Mouse (Mus musculus): ENCODE data around the gene Orc1.

The Orc1 gene

DNA sequence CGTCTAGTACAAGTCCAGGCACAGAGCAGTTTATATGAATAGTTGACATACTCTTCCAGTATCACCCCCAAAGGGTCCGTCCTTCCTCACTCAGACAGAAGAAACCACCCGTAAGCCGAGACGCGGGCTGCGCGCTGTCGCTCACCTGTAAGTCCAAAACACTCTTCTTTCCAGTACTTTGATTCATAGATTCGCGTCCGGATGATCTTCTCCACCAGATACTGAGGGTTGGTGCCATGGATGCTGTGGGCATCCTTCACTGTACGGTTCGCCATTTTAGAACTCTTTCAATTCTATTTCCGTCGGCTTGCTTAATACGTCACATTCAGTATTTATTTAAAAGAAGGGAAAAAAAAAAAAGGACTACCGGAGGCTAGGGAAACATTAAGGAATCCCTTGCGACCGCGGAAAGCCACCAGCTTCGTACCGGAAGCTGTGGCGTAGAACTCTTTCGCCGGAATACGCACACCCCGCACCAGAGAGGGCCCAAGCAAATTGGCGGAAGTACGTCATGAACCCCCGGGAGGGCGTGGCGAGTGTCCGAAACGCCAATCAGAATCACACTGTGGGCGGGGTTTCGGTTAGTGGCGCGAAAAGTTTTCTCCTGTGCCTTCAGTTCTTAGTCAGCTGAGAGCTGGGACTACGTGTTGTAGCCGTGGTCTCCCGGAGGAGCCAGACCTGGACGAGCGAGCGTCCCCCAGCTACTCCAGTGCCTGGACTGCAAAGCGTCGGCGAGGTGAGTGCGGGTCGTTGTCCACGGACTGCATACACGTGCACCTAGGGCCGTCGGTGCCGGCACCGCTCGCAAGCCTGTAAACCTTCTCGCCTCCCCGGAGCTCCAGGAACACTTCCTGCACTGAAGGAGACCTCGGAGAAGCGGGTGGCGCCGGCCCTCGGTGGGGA lies at the start of gene Orc1, which contains the start of gene Prpf38a:
Orc1 (plus strand) TSS at position 584 of the 903 bp plus-strand sequence.
Prpf38a (minus strand) TSS at position 497 of the 903 bp plus-strand sequence.
- peak; percentile 98 for DNase-seq (ENCODE audit: low read depth, low spot score)

DNA sequence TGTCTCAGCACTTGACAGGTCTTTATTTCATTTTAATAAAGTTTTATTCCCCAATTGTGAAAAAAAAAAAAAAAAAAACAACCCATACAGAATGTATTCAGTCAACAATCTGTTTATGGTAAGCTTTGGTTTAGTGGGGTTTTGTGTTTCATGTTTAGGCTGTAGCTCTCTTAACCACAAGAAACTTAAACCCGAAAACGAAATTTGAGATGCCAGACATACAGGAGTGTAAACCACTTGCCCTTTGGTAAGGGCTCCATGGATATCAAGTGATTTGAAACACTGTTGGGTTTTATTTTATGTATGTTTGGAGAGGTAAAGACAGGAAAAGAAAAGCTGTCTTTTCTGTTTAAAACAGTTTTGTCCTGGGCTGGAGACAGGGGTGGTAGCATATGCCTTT lies 39.5 kb upstream of the Orc1 start:
- no peak for DNase-seq (ENCODE audit: low read depth, low spot score)

DNA sequence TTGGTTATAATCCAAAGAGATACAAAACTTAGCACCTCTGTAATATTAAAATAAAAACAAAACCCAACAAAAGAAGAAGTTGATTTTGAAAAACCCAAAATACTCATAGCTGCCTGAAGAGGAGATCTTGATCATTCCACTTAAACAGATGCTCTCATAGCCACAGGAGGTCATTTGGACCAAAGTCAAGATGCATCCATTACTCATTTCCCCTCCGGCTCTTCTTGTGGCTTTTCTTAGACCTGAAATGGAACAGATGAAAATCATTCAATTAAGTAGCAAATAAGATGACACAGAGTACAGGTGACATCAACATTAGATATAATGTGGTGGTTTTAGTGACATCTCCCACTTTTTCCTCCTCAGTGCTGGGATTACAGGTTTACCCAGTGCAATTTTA lies 14.2 kb upstream of the Orc1 start:
- DNase-seq (ENCODE audit: low read depth, low spot score): no peak

DNA sequence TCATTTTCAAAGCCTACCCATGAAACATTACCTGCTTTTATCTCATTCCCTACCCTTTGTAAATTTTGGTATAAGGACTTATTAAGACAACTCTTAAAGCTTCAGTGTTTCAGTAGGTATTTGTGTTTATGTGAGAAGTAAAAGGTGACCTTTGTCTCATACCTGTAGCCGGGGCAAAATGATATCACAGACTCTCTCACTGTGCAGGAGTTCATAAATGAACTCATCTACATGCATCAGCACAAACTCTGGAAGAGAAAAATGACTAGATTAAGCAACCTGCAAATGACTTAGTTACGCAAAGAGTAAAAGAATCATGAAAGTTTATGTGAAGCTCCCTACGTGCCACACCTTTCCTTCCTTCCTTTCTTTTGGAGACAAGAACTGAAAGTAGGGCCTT lies 6.6 kb upstream of the Orc1 start:
- DNase-seq (ENCODE audit: low read depth, low spot score): no peak

DNA sequence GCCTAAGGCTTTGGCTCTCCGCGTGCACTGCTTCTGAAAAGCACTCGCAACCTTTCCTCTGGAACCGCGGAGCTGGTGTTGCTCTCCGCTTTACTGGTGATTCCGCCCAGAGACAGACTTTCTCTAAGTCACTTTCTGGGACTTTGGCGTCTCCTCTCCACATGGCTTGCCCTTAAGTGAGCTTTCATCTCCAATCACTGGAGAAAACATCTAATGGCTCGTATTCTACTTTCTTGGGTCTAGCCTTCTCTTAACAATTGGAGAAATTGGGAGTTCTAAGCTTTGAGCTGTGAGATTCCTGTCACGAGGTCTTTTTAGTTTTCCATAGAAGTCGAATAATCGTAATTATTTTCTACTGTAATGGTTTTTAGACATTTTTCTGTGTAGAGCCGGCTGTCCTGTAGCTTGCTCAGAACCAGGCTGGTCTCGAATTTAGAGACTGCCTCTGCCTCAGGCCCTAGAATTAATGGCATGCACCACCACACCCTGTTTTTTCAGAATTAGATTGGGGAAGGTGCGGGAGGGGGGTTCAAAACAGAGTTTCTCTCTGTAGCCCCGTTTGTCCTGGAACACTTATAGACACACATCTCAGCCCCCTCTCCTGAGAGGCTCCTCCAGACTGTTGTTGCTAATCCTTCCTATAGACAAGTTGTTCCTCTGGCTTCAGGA lies 654 bp downstream of the Orc1 start:
- DNase-seq (ENCODE audit: low read depth, low spot score): no peak

DNA sequence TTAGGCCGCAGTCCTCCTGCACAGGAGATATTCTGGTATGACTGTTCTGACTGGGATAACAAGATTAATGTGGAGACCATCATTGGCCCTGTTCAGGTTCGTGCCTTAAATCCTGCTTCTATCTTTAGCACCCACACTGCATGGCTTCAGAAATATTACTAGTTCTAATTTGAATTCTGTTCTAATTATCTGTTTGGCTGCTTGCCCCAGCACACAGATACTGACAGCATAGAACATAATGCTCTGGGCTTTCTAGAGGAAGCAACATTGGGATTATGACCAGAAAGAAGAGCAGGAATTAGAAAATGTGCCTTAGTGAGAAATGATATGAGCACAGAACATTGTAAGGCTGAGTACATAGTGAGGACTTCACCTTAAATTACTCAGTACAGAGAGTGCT lies 14.2 kb downstream of the Orc1 start:
- DNase-seq (ENCODE audit: low read depth, low spot score): no peak

DNA sequence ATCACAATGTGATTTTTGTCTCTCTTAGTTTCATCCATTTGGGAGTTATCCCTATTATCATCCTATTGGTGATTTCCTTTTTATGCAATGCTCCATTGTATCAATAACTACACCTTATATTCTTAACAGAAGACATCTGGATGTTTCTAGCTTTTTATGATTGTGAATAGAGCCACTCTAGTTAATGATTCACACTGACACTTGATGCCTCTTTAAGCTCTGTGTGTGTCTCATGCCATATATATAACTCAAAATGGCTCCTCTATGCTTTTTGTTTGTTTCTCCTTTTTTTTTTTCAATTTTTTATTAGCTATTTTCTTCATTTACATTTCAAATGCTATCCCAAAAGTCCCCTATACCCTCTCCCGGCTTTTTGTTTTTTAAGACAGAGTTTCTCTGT lies 16.6 kb downstream of the Orc1 start:
- DNase-seq (ENCODE audit: low read depth, low spot score): no peak

DNA sequence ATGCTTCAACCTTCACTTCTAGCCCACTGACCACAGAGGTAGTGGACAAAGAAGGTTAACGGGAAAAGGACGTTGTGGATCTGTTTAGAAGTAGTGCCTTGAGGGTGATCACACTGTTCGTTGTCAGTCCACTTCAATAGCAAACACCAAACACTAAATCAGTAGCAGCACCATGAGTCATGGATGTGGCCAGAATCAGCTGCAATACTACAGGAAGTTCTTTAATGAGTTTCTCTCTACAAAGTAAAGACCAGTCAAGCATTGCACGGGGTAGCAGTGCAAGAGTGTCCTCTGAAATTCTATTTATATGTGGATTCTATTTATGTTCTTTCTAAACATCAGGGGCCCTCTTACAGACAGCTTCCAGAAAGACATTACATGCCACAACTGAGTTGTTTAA lies 19.1 kb downstream of the Orc1 start:
- no peak for DNase-seq (ENCODE audit: low read depth, low spot score)

DNA sequence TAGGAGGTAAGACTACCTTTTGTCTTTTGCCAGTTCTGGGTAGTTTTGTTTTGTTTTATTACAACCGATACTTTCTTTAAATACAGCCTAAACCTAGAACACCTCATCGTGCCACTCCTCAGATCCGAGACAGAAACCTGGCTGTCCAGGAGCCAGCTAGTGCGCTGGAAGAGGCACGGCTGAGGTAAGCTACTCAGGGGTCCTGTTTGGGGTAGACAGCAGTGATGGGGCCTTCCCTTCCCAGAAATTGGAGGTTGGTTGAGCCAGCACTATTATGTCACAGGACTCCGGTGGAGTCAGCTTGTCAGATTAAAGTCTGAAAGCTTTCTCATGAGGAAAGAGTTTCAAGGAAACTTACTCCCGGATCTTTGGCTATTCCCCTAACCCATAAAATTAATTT lies 22.6 kb downstream of the Orc1 start:
- DNase-seq (ENCODE audit: low read depth, low spot score): no peak

DNA sequence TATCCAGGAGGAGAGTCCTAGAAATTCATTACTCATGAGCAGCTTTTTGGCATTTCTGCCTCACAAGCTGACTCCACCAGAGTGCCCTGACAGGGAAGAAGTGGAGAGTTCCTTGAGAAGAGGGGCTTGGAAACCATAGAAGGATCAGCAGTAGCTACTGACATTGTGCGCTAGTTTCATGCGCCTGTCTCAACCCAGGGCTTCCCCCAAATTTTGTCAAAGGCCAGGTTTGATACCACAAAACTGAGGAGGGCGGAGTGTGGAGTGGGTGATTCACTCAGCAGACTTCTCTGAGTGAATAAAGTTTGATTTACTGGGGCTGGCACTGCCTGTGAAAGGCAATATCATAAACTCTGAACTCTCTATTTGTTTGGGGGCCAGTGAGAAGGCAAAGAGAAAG lies 29.4 kb downstream of the Orc1 start:
- DNase-seq (ENCODE audit: low read depth, low spot score): no peak

DNA sequence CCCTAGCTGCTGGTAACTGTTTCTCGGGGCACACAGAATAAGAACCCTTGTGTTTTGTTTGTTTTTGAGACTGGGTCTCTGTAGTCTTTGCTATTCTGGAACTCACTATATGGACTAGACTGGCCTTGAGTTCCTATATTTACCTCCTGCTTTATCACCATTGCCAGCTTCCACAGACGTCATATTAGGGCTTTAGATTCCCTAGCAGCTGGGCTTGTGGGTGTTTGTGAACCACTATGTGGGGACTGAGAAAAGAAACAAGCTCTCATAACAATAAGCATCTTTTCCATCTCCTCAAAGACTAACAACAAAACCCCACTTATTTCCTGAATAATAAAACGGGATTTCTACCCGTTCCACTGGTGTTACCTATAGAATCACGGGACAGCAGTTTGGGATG lies 31.7 kb downstream of the Orc1 start:
- DNase-seq (ENCODE audit: low read depth, low spot score): no peak

DNA sequence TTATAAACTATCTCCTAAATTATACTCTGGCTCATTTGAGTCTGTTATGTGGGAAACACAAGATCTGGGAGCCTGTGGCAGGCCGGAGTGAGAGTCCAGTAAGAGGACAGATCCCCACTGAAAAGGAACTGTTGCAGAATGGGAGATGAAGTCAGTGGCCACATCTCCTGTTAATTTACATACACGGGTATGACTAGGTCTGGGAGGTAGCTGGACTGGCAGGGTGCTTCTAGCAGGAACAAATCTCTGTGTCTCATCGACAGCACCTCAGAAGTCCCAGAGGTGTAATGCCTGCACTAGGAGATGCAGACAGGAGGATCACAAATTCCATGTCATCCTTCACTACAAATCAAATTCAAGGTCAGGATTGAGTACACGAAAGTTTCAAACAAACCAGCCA lies 39.4 kb downstream of the Orc1 start:
- DNase-seq (ENCODE audit: low read depth, low spot score): no peak

DNA sequence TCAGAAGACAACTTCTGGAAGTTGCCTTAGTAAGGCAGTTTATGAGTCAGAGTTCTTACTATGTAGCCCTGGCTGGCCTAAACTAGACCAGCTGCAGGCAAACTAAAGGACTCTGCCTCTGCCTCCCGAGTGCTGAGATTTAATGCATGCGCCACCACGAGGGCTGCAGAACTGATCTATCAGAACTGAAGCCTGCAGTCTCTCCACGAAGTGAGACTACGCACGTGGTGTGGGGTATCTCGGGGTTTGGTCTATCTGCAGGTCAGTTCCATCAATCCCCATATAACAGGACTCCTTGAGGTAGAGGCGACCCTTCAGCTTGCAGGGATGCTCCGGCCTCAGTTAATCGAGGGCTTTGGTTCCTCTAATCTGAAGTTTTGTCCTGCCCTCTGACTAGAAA lies 39.9 kb downstream of the Orc1 start:
- no peak for DNase-seq (ENCODE audit: low read depth, low spot score)

DNA sequence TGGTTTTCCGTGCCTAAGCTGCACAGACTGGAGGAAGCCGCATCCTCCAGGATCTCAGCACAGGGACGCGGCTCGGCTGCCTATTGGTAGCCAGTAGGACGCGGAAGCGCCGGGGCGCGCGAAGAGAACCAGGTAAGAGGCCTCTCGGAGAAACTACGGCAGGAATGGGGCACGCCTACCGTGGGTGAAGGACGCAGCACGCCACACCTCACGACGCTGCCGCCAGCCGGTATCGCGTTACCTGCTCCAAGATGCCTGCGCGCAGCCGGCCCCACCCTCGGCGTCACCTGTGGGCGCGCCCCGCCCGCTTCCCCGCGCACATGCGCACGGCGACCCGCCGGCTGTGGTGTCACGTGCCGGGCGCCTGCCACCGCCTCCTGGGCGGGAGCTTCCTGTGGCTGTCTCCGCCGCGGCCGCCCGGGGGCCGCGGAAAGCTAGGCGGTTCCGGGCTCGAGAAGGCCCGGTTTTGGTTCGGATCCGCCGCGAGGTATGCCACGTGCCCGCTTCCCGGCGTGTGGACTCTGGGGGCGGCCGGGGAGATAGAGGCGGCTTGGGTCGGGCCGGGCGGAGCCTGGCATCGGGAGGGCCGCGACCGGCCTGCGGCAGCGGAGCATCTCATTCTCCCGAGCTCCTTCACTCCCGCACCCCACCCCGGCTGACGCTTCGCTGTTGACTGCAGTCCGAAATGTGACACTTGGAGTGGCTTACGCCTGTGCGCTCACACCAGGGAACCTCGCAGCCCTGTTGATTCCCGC lies 40.5 kb downstream of the Orc1 start, which contains the start of gene Cc2d1b:
Cc2d1b (plus strand) TSS at position 354 of the 755 bp plus-strand sequence.
- DNase-seq (ENCODE audit: low read depth, low spot score): peak; percentile 85

DNA sequence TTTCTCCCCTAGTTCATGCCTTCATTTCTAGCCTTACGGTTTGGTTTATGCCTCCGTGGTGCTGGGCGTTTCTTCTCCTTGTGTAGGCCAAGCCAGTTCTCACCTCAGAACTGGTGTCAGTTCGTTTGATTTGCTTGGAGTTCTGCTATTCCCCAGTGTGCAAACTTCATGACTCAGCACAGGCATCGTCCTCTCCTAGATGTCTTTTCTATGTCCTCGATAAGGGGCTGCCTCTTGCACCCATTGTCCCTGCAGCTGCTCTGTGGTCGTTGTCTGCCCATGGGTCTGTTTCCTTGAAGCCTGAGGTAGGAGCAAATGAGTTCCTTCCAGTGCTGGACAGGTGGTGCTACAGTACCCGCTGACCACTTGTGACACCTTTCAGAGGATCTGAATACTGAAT lies 41.3 kb downstream of the Orc1 start:
- no peak for DNase-seq (ENCODE audit: low read depth, low spot score)

DNA sequence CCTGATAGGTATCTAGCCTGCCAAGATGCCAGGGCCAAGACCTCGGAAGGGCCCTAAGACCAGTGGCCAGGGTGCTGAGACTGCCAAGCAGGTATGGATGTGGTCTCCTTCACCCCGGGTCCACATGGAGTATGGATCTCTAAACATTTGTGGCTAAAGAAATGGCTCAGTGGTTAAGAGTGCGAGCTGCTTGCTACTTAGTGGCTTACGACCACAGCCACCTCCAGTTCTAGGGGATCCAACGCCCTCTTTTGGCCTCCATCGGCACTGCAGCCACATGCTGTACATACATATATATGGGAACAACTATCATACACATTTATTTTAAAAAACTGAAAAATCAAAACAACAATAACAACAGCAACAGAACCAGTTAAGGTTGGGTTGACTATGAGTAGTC lies 42.3 kb downstream of the Orc1 start:
- no peak for DNase-seq (ENCODE audit: low read depth, low spot score)

DNA sequence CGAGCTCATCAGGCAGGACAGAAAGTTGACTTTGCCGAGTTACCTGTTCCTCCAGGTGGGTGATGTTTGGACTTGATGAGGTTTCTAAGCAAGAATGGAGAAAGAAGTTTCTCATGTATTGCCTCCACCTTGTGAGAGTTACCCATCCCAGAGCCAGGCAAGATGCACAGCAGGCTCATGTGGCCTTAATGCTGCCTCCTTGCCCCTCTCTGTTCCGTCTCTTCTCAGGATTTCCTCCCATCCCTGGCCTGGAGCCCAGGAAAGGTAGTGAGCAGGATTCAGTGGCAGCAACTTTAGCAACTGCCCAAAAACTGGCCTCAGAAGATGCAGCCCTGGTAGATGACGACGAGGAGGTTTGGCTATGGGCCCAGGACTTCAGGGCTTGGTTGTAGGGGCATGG lies 47.8 kb downstream of the Orc1 start:
- DNase-seq (ENCODE audit: low read depth, low spot score): no peak

DNA sequence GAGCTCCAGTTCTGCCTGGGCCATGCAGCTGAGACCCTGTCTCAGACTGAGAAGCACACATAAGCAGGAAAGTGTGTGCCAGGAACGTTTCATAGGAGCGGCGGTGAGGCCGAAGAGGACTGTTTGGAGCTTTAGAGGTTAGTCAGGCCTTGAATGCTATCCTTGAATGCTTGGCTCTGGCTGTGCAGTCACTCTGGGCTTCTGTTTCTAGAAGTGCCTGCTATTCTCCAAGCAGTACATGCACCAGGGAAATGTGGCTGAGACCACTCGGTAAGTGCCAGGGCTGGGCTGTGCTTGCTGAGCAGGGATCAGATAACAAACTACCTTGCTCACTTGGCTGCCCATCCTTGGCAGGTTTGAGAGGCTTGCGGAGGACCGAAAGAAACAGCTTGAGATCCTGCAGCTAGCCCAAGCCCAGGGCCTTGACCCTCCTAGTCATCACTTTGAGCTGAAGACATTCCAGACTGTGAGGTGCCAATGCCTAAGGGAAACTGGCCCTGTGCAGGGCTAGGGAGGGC lies 50.2 kb downstream of the Orc1 start:
- no peak for DNase-seq (ENCODE audit: low read depth, low spot score)

DNA sequence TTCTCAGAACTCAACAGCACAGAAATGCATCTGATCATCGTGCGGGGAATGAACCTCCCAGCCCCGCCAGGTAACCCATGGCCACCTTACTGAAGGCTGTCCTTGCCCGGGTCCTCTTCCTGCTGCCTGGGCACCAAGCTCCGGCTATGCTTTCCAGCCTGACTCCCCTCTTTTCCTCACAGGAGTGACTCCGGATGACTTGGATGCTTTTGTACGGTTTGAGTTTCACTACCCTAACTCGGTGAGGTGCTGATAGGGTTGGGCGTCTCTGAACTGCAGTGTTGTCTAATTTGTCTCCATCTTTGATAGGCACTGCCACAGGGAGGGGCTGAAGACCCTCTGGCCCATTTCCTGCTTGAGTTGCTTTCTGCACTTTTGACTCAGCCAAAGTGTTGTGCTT lies 50.9 kb downstream of the Orc1 start:
- no peak for DNase-seq (ENCODE audit: low read depth, low spot score)

DNA sequence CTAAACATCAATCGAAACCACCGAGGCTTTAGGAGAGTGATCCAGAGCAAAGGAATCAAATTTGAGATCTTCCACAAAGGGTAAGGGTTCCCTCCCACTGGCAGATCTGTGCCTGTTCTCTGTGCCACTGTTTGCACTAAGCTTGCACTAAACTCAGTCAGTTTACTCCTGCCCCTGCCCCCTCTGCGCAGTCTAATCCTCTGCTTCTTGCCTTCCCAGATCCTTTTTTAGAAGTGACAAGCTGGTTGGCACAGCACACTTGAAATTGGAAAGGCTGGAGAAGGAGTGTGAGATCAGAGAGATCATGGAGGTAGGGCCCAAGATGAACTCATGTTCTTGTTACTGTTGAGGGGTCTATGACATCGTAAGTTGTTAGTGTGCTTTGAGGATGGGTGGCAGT lies 52.4 kb downstream of the Orc1 start:
- no peak for DNase-seq (ENCODE audit: low read depth, low spot score)

DNA sequence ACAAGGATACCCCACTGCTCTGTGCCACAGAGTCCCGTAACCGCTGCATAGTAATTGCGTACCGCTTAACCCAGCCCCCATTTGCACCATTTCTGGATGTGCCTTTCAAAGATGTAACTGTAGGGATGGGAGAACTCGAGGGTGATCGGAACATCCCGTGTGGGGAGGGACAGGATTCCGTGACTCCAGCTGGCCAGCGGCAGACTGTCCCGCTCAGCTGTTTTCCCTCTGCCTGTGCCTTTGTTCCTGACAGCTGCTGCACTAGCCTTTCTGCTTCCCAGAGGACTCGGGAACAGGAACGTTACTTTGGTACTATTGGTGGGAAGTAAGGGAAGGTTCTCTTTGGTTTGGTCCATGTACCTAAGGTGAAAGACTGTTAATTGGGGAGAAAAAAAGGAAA lies 54.5 kb downstream of the Orc1 start:
- DNase-seq (ENCODE audit: low read depth, low spot score): no peak

DNA sequence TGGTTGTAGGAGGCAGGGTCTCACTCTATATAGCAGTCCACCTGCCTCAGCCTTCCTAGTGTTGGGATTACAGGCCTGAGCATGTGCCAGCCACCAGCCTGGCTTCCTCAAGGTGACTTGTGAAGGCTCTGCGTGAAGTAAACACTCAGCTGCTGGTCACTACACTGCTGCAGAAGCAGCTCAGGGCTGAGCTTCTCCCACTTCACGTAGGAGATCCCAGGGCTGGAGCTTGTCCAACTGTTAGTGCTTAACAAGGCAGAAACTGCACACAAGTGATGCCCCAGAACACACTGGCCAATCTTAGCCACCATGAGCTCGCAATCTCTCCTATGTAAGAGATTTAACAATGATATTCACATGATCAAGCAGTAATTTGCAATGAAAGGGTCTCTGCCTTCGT lies 55.5 kb downstream of the Orc1 start:
- no peak for DNase-seq (ENCODE audit: low read depth, low spot score)
